Mouse (Mus musculus) cerebellum, adult 9-11 months (tissue): ENCODE results near the gene Aif1.

Experiments
- DNase-seq: peaks from one replicate; pipeline ENCODE4 v3.0.0; 2022

Gene Aif1

DNA sequence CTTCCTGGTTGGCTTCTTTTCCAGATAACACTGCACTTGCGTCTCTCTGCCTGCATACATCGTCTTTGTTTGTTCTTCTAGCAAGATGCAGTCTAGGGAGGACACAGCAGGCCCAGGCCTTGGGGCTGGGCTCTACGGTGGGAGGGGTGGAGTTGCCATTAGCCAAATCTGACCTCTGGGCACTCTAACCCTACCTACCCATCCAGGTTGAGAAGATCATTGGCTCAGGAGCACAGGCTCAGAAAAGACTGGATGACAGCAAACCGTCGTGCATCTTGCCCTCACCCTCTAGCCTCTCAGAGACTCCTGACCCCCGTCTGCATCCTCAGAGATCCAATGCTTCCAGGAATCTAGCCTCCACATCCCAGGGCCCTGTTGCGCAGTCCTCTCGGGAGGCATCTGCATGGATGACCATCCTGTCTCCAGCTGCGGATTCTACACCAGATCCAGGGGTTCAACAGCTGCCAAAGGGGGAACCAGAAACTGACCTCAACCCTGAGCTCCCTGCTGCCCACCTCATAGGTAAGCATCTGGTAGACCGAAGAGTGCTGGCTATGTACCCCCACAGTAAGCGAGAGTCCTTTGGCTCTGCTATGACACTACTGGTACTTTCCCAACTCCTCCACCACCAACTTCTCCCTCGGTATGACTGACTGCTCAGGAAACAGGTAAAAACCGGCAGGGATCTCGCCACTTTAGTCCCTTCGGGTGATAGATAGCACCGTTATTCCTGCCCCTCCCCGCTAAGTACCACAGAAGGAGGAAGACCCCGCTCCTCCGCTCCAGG lies 19.2 kb upstream of the Aif1 start:
- DNase-seq, result no peak

DNA sequence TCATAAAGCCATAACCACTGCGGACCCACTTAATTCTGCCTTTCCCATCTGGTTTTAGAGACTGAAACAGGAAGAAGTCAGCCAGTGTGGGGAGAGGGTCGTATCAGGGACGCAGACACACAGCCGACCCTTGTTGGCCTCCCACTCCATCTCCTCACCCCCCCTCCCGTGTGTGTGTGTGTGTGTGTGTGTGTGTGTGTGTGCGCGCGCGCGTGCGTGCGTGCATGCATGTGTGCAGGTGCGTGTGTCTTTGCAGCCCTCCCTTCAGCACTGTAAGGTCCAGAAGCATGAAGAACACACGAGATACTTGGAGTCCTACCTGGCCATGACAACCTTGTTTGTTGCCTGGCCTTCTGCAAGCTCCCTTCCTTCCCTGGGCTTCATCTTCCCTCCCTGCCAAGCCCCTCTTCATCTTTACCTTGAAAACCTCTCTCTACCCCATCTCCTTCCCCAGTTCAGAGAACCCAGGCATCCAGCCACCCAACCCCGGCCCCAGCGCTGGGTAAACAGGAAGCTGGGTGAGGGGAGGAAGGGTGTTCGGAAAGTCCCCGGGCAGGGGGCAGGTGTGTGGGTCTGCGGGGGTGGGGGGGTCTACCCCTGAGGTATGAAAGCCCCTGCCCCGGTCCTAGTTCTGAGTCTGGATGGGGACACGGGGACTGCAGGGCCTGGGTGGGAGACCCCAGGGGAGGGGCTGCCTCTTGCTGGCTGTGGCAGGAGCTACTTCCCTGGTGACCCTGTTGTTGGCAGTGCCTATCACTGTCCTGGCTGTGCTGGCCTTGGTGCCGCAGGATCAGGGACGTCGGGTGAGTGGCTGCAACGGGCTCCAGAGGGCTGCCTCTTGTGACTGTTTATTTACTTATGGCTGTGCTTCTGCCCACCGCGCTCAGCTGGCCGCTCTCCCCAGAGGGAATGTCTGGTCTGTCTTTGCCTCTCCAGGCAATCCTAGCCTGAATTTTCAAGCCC lies 18.3 kb upstream of the Aif1 start, which contains the start of gene Ltb:
TSS of gene Ltb (plus strand) at position 559 of the 963 bp plus-strand sequence.
- DNase-seq, result no peak

DNA sequence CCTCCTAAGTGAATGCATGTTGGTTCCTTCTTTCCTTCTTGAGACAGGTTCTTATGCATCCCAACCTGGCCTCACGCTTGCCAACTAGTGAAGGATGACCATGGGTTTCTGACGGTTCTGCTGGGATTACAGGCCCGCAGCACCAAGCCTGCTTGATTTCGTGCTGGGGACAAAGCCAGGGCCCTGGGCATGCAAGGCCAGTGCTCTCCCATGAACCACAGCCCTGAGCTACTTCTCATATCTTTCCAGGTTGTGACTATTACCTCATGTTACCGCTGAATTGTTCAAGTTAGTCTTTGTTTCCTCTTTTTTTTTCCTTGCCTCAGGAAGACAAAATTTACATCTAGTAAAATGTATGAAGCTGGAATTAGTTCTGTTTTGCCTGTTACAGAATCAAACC lies 17.1 kb upstream of the Aif1 start:
- no peak for DNase-seq

DNA sequence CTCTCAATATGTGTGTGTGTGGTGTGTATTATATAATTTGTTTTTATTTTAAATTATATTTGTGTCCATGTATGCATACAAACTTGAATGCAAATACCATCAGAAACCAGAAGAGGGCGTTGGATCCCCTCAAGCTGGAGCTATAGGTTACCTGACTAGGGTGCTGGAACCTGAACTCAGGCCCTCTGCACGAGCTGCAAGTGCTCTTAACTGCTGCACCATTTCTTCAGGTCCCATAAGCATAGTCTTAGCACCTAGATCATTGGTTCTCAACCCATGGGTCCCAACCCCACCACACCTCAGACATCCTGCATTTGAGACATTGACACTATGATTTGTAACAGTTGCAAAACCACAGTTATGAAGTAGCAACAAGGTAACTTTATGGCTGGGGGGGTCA lies 15.9 kb upstream of the Aif1 start:
- DNase-seq, result no peak

DNA sequence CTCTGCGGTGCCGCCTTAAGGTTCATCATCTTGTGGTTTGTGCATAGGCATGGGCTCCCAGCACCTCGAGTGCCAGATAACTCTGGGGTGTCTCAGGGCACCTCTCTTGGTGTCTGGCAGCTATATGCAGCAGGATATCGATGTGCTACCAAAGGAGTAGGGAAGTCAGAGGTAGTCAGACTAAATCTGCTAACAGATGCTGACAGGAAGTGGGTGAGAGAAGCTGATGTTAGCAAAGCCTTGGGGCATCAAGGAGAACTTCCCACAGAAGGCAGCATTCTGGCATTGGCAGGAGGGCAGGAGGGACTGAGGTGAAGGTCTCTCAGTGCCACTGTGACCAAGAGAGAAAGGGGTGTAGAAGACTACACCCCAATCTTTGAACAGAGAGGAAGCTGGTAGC lies 14.2 kb upstream of the Aif1 start:
- DNase-seq, result no peak

DNA sequence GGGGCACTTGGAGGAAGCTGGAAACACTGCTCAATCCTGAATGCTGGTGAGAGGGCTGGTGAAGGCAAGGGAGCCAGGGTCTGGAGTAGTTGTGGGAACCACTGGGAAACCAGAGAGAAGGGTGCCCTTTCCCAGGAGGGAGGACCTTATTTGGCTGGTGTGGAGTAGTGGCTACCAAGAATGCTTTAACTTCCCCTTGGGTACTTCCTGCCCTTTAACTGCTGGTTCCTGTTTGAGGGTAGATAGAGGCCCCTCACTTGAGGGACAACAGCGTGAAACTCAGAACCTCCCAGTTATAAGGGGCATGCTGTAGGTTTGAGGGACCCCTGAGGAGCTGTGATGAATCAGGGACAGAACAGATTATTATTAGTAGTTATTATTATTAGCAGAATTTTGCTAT lies 13.3 kb upstream of the Aif1 start:
- DNase-seq, result no peak

DNA sequence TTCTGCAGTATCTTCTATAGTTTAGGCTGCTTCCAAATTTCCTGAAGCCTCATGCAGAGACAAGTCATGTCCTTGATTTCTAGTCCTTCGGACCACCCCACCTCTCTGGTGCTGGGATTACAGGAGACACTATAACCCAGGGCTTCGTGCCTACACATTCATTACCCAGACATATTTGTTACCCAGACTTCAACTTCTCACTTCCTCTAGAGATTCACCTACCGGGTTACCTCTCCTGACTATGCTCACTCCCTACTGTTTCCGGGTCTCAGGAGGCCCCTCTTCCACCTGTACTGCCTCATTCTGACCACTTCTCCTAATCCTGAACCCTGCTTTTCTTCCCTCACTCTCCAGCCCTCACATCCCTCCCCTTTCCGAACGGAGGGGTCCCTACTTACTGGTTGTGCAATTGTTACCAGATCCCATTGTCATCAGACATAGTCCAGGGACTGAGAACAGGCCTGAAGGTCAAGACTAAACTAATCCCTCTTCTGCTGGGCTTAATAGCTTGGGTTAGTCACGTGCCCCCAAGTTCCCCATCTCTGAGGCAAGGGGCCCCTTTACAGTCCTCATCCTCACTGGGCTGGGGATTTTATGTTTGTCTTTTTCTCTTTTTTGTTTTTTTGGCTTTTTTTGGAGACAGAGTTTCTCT lies 12.2 kb upstream of the Aif1 start, which contains the start of gene Lst1:
TSS of gene Lst1 (minus strand) at position 481 of the 652 bp plus-strand sequence.
- DNase-seq, result no peak

DNA sequence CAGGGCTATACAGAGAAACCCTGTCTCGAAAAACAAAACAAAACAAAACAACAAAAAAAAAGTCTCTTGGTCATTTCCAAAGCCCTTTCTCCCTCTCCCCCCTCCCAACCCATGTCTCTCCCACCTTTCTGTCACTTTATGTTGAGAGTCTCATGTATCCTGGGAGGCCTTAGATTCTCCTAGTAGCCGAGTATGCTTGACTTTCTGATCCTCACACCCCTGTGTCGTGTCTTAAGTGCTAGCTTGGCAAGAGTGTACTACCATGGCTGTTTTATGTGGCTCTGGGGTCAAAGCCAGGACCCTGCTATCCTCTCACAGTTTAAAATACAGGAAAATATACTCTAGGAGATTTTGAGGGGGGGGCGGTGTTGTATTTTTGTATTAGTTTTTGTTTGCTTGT lies 11.5 kb upstream of the Aif1 start:
- no peak for DNase-seq

DNA sequence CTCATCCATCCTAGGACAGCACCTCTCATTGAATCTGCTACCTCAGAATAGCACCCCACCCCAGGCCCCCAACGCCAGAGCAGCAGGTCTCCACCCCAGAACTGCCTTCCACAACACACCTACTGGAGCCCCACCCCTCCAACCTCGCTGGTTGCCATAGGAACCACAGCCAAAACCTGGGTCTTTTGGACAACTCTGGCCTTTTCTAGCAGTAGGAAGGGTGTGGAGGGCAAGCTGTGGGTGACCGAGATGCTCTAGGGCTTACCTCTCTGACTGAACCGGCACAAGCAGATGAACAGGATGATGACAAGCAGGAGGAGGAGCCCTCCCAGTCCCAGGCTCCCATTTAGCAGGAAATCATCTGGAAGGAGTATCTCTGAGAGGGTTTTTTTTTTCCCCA lies 10.8 kb upstream of the Aif1 start:
- no peak for DNase-seq

DNA sequence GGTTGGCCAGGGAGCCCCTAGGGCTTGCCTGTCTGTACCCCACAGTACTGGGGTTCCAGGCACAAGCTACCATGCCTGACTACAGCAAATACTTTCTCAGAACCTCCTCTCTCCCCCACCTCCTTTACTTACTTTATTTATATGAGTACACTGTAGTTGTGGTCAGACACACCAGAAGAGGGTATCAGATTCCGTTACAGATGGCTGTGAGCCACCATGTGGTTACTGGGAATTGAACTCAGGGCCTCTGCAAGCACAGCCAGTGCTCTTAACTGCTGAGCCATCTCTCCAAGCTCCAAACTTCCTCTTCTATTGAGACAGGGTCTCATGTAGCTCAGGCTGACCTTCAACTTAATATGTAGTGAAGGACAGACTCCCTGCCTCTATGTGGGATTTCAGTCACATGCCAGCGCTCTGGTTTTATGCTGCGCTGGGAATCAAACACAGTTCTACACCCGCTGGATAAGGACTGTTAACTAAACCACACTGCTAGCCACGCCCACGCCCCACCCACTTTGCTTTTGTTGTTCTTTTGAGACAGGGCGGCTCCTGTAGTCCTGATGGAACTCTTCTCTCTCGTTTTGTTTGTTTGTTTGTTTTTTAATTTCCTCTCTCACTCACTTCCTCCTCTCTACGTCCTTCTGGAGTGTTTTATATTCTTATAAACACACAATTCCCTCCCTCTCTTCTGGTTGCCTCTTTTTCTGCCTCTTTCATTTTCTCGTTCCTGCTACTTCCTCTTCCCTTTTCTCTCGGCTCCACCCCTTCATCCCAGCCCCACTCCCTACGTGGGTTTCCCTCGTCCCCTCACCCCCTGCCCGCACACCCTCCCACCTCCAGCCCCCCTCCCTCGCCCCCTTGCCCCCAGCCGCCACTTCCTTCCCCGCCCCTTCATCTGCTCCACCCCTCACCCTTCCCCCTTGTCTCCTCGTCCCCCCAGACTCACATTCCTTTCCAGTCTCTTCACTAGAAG lies 10.1 kb upstream of the Aif1 start:
- no peak for DNase-seq

DNA sequence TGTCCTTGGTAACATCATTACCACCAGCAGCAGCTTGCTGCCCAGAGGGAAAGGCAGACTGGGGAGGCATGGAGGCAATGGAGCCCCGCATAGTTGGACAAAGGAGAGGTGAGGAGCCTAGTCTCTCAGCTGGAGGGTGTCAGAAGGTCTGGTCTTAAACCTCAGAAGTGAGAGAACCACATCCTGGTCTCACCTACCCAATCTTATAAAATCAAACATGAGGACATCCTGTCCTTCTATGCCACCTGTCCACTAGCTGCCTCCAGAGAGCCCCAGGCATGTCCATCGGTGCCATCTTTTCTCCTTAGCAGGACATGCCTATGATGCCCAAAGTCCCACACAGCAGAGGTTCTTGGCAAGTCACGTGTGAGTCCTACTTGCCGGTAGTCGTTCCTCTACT lies 4.2 kb upstream of the Aif1 start:
- DNase-seq, result no peak

DNA sequence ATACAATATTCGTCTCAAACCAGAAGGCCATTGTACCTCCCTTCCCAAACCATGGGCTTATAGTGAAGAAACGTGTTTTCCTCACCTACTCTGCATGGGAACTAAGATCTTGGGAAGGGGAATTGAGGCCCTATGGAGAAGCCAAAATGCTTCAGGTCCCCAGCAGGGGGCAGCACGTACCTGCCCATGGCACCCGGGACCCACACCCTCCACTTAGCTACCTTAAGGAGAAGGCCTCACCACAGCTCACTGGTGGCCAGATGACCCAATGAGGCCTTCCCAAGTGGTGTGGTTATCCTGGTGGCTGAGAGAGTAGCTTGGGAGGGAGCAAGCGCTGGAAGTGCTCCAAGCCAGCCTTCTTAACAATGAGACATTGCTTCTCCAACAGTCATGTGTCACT lies 2.7 kb upstream of the Aif1 start:
- DNase-seq, result no peak

DNA sequence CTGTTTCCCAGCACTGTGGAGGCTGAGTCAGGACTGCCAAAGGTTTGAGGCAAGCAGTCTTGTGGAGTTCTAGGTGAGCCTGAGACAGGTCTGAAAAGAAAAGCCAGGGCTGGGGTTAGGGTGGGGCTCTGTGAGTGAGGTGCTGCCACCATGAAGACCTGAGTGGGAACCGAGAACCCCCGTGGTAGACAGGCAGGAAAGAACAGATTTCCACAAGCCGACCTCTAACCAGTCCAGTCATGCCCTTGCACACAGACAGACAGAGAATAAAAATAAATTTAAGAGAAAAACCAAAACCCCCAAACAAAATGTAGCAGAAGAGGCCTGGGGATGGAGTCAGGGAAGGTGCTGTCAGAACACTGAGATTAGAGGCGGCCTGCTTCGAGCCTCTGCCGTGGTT lies 486 bp downstream of the Aif1 start:
- no peak for DNase-seq

DNA sequence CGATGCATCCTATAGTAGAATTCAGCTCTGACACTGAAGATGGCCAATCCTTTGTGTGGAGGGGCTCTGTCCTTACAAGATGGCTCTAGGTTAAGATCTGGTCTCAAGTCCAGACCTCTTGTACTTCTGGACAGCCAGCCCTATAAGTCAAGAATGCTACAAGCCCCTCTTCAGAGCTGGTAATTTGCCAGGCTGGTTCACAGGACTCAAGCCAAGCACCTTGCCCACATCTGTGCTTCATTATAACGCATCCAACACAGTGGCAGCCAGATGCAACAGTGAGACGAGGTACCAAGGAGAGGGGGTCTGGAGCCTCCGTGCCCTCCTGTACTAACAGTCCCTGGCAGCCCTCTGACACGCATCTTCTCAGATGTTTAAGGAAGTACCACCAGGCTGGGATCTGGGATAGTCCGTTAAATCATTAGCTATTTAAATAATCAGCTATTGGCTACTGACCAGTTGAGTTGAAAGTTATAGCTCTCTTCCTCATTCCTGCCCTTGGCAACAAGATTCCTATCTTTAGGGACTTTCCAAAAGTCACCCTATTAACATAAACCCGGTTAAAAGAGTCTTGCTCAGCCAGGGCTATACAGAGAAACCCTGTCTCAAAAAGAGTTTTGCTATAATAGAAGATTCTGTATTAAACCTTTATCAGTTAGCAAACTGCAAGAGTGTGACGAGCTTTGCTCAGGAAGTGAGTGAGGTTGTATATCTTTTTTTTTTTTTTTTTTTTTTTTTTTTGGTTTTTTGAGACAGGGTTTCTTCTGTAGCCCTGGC lies 1.5 kb downstream of the Aif1 start:
- DNase-seq, result no peak

DNA sequence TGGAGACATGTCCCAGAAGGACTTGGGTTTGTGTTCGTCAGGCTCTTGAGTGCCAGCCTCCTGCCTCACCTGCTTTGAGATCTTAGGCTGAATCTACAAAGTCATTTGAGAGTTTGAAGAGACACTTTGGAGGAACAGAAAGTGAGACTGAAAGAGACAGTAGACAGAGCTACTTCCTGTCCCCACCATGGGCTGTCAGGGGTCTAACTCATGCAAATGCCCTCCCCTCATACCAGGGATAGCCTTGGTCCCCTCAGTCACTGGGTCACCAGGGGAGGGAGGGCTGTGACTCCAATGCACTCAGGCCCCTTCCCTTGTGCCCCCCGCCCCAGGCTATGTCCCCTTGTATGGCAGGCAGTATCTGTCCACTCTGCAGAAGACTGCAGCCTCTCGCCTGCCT lies 2.5 kb downstream of the Aif1 start:
- DNase-seq, result no peak

DNA sequence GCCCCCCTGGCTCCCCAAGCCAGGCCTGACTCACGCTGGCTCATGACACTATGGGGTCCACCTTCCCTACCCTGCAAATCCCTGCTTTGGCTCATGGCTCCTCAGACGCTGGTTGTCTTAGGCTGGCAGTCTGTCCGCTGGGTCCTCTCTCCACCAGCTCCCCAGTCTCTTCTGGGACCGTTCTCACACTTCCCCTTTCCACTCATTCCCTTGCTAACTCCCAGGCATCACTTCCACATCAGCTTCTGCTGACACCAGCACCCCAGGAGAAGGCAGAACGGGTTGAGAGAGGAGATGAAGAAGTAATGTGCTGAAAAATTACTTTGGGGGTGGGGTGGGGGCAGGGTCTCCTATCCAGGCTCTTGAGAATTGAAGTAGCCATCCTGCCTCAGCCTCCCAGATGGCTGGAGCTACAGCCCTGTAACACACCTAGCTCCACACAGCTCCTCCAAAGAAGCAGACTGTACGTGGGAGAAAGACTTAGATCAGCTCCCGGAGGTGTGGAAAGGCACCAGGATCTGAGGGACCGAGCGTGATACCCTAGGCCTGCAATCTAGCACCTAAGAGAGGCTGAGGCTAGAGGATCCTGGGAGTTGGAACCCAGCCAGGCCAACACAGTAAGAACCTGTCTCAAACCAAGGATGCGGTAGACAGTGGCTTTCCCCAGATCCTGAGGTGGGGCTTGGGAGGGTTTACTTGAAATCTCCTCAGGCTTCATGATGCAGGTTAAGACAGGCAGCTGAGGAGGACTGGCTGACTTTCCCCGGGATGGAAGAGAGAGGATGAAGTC lies 3.2 kb downstream of the Aif1 start:
- DNase-seq, result no peak

DNA sequence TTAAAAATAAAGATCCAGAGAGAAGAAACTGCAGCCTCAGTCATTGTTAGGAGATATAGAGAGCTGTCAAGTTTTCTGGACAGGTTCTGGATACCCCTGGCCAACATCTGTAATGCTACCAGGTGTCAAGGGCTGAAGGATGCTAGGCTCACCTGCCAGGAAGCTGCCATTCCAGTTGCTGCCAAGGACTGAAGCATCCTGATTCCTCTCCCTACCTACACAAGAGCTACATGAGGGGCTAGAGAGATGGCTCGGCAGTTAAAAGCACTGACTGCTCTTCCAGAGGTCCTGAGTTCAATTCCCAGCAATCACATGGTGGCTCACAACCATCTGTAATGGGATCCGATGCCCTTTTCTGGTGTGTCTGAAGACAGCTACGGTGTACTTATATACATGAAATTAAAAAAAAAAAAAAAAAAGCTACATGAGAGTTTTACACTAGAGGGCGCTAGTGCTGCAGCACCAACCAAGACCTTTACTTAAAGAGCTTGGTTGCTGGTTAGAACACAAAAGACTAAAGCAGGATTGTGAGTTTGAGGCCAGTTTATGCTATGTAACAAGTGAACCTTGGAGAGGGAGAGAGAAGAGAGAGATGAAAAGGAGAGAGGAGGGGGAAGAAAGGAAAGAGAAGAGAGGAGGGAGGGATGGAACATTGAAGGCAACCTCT lies 7.2 kb downstream of the Aif1 start:
- no peak for DNase-seq

DNA sequence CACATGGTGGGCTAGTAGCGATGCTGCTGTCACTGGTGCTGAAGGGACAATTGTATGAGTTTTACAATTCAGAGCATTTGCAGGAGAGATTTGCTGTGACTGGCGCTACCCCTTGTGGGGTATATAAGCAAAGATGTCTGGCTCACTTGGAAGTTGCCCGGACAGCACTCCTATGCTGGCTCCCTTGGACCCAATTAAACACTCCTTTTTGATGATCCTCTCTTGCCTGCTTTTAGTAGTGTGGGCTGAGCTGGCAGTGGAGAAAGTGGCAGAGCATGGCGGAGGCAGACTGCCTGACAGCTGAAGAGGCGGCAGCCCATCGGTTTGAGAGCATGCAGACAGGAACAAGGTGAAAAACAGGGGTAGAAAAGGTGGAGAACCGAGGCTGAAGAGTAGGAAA lies 8.1 kb downstream of the Aif1 start:
- no peak for DNase-seq

DNA sequence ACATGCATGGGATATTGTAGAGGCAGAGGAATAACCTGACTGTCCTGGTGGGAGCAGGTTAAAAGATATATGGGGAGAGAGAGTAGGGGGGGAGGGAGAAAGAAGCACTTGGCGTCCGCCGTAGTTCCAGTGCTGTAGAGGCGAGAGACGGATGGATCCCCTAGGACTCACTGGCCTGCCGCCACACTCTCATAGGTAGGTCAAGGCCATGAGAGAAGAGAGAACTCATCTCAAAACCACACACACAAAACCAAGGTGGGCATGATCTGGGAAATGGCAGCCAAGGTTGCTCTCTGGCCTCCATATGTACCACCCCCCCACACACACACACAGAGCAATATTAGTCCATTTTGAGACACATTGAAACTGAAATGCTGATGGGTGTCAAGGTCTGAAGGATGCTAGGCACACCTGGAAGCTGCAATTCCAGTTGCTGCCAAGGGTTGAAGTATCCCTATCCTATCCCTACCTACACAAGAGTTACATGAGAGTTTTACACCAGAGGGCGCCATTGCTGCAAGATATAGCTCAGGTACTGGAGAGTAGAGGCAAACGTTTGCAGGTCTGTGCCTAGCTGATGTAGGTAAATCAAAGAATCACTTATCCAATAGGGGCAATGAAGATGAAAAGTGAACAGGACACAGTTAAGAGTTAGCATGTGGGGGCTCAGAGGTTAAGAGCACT lies 9.4 kb downstream of the Aif1 start:
- peak; percentile 81 for DNase-seq
